Mouse (Mus musculus): Measurements from ENCODE around the gene Uap1. TPM values are rescaled to one million over a fixed set of nuclear protein-coding genes. Genes with fewer than 3 reads are reported as not detected.

Uap1 gene
- 24.4 and 28.0 TPM in 2 replicates for polyA plus RNA-seq (2012; ENCODE audit: insufficient read depth, insufficient read length, missing spikeins)

DNA sequence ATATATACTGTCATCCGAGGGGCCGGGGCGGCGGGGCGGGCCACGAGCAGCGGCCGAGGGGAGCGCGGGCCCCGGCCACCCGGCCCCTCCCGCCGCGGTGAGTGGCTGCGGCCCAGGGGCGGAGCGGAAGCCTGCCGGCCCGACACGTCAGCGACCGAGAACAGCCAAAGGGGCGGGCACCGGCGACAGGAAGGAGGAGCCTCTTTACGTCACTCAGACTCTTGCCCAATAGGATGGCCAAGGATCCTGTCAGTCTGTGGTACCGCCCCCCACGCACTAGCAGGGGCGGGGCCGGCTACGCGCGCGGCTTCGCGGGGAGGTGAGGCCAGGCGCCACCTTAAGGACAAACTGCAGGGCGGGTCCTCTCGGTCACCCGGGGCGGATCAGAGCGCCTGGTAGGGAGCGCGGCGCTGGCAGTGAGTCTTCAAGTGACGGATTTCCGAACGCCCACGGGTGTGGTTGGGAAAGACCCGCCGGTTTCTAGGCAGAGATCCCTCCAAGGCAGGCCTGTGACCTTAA, at the start of gene Uap1:
Uap1 (minus strand) TSS at position 144 of the 519 bp plus-strand sequence.
- peak within 1 kb of the TSS; percentile 95 for H3K4me3 ChIP-seq (ENCODE audit: insufficient read depth, low read length)
- H3K4me1 ChIP-seq (ENCODE audit: control insufficient read depth, insufficient read depth, low read length) = peaks cover 11% of the 10 kb centered on the region; the same call in 1 of the 2 replicates
- H3K27ac ChIP-seq (ENCODE audit: insufficient read depth, low read depth, low read length) = peak within 1 kb of the TSS; percentile 79
- TF ChIP-seq POLR2A (IDR thresholded peaks at IDR 0.05; ENCODE audit: borderline replicate concordance, low read depth, low read length) = no peak
- TF ChIP-seq CTCF (IDR thresholded peaks at IDR 0.05; ENCODE audit: low read depth, low read length) = no peak

DNA sequence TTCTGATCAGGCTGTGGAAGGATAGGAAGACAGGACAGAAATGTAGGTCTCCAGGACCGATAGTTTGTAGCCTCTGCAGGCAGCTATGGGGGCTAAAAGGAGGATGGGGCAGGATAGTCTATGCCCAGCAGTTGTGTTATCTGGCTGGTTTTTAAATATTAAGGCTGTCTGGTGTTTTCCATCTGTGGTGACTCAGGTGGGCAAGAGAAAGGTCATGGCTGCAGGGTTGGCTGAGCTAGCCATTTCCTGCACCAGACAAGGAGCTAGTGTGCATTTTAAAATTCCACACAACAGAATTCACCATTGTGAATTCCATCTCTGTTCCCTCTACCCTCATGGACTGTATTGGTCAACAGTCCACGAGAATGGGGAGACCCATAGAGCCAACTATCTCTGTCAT, 48.5 kb upstream of the Uap1 start:
- H3K27ac ChIP-seq (ENCODE audit: insufficient read depth, low read depth, low read length) = no peak overlapping the region
- no peak overlapping the region for H3K4me3 ChIP-seq (ENCODE audit: insufficient read depth, low read length)
- TF ChIP-seq CTCF (IDR thresholded peaks at IDR 0.05; ENCODE audit: low read depth, low read length) (no peak), POLR2A (IDR thresholded peaks at IDR 0.05; ENCODE audit: borderline replicate concordance, low read depth, low read length) (no peak)
- H3K4me1 ChIP-seq (ENCODE audit: control insufficient read depth, insufficient read depth, low read length) = no peaks in the 10 kb centered on the region

- Histone ChIP-seq H3K27ac (ENCODE audit: insufficient read depth, low read depth, low read length) (no peak overlapping the region), H3K4me3 (ENCODE audit: insufficient read depth, low read length) (no peak overlapping the region), H3K4me1 (ENCODE audit: control insufficient read depth, insufficient read depth, low read length) (no peaks in the 10 kb centered on the region)
- TF ChIP-seq CTCF (IDR thresholded peaks at IDR 0.05; ENCODE audit: low read depth, low read length) = no peak
- TF ChIP-seq POLR2A (IDR thresholded peaks at IDR 0.05; ENCODE audit: borderline replicate concordance, low read depth, low read length) = no peak
Observed at GRCm38 (mm10) chr1:170220351-170220750, 45.6 kb upstream of the Uap1 start.

DNA sequence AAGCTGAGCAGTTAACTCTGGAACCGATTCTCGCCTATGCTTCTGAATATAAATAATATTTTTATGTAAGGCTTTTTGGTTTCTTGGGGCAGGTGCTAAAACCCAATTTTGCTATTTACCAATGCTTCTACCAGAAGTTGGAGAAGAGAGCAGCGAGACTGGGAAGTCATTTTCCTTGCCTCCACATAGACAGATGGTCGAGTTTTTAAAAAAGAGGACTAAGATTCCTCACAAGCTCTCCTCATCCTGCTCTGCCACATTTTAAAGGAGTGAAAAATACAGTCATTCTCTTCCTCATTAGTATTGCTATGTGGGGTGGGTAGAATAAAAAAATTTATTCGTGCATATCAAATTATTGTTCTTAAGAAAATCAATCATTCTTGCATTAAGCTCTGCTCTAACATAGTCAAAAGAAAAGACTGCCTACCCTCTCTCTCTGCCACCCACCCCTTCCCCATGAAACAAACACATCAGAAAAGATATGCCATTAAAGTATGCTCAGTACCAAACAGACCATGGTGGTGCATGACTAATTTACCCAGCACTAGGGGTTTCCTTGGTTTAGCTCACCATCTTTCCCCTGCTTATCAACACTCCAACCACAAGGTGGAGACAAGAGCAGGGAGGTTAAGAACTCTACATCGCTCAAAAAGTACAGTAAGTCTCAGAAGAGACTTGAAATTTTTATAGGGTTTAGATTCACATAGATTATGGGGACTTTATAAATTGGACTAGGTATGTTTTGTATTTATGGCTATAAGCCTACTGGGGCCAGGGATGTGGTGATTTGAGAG, 43.5 kb upstream of the Uap1 start:
- H3K4me1 ChIP-seq (ENCODE audit: control insufficient read depth, insufficient read depth, low read length) = peaks cover 3% of the 10 kb centered on the region
- no peak overlapping the region for H3K27ac ChIP-seq (ENCODE audit: insufficient read depth, low read depth, low read length)
- H3K4me3 ChIP-seq (ENCODE audit: insufficient read depth, low read length) = no peak overlapping the region
- TF ChIP-seq CTCF (IDR thresholded peaks at IDR 0.05; ENCODE audit: low read depth, low read length) (no peak), POLR2A (IDR thresholded peaks at IDR 0.05; ENCODE audit: borderline replicate concordance, low read depth, low read length) (no peak)

DNA sequence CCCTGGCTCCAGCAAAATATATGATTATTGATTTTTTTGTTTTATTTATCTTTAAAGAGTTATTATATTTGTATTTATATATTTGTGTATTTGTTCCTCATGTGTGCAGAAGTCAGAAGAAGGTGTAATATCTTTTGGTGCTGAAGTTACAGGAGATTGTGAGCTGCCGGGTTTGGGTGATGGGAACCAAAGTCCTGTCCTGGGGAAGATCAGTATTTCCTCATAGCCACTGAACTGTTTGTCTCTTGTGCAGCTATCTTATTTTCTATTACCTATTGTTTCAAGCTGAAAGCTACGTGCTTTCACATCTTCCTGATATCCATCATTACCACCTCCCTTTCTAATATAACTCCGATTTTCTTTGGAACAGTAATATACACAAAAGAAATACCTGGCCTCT, 40.8 kb upstream of the Uap1 start:
- TF ChIP-seq POLR2A (IDR thresholded peaks at IDR 0.05; ENCODE audit: borderline replicate concordance, low read depth, low read length) = no peak
- no peak for TF ChIP-seq CTCF (IDR thresholded peaks at IDR 0.05; ENCODE audit: low read depth, low read length)
- H3K27ac ChIP-seq (ENCODE audit: insufficient read depth, low read depth, low read length) = no peak overlapping the region
- peak overlapping the region; percentile 77; the same call in 1 of the 2 replicates for H3K4me3 ChIP-seq (ENCODE audit: insufficient read depth, low read length)
- H3K4me1 ChIP-seq (ENCODE audit: control insufficient read depth, insufficient read depth, low read length) = peaks cover 5% of the 10 kb centered on the region

DNA sequence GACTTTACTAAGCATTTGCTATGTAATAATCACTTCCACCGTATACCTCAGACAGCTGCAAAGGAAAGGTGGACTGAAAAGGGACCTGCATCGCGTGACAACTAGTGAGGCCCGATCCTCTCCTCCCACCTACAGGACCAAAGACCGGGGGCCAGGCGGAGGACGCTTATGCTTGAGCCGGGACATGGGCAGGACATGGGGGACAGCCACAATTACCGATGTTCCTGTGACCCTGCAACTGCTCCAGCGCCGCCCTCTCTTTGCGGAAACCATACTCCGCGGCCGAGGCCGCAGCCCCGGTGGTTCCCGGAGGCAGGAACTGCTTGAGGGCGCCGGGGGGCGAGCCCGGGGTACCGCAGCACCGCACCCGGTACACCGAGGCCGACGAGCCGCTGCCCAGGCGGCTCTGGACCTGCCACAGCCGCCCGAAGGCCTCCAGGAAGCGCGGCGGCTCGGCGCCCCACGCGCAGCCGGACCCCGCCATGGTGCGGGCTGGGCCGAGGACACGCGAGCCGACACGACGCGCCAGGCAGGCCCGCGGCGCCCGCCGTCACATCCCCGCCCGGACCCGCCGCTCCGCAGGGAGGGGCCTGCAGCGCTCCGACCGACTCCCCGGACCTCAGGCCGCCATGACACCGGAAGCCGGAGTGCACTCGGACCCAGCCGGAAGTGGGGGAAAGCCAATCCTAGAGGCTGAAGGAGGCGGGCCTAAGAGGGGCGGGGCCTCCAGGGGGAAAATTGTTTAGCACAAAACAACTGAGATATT, 40.2 kb upstream of the Uap1 start, which contains the start of gene Uhmk1:
Uhmk1 (minus strand) TSS at position 641 of the 766 bp plus-strand sequence.
- TF ChIP-seq POLR2A (IDR thresholded peaks at IDR 0.05; ENCODE audit: borderline replicate concordance, low read depth, low read length) (no peak), CTCF (IDR thresholded peaks at IDR 0.05; ENCODE audit: low read depth, low read length) (no peak)
- Histone ChIP-seq H3K4me3 (ENCODE audit: insufficient read depth, low read length) (peak within 1 kb of the TSS; percentile 77), H3K4me1 (ENCODE audit: control insufficient read depth, insufficient read depth, low read length) (peaks cover 5% of the 10 kb centered on the region), H3K27ac (ENCODE audit: insufficient read depth, low read depth, low read length) (peak within 1 kb of the TSS; percentile 44)

GRCm38 (mm10) chr1:170214383-170214756, 39.6 kb upstream of the Uap1 start:
- Histone ChIP-seq H3K27ac (ENCODE audit: insufficient read depth, low read depth, low read length) (peak overlapping the region; percentile 44; the same call in 1 of the 2 replicates), H3K4me3 (ENCODE audit: insufficient read depth, low read length) (peak overlapping the region; percentile 77), H3K4me1 (ENCODE audit: control insufficient read depth, insufficient read depth, low read length) (peaks cover 7% of the 10 kb centered on the region)
- no peak for TF ChIP-seq POLR2A (IDR thresholded peaks at IDR 0.05; ENCODE audit: borderline replicate concordance, low read depth, low read length)
- TF ChIP-seq CTCF (IDR thresholded peaks at IDR 0.05; ENCODE audit: low read depth, low read length) = no peak

DNA sequence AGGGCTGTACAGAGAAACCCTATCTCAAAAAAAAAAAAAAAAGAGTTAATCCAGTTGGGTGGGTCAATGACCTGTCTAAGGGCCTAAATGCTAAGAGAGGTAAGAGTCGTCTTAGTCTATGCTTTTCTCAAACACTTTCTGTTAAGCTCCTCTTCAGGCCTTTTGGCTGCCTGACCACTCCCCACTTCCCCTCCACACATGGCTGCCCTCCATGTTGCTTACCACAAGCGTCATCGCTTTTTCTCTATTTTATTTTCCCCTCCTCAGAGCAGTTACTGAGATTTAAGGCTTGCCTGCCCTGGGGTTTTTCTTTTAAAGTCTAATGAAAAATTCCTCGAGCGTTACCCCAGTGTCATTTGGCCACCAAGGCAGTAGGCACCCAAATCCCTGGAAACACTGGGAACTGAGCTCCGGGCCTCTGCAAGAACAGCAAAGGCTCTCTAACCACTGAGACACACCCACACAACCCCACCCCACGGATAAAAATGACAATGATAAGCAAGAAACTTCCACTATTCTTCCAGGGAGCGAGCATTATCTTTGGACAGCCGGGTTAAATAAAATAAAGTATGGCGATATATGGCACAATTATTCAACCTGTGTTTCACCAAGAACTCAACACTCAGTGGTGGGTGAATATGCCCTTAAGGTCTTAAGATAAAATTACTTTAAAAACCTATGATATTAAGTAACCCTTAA, 38.6 kb upstream of the Uap1 start:
- TF ChIP-seq CTCF (IDR thresholded peaks at IDR 0.05; ENCODE audit: low read depth, low read length) = no peak
- no peak for TF ChIP-seq POLR2A (IDR thresholded peaks at IDR 0.05; ENCODE audit: borderline replicate concordance, low read depth, low read length)
- H3K4me3 ChIP-seq (ENCODE audit: insufficient read depth, low read length) = no peak overlapping the region
- H3K27ac ChIP-seq (ENCODE audit: insufficient read depth, low read depth, low read length) = no peak overlapping the region
- H3K4me1 ChIP-seq (ENCODE audit: control insufficient read depth, insufficient read depth, low read length) = peaks cover 7% of the 10 kb centered on the region

DNA sequence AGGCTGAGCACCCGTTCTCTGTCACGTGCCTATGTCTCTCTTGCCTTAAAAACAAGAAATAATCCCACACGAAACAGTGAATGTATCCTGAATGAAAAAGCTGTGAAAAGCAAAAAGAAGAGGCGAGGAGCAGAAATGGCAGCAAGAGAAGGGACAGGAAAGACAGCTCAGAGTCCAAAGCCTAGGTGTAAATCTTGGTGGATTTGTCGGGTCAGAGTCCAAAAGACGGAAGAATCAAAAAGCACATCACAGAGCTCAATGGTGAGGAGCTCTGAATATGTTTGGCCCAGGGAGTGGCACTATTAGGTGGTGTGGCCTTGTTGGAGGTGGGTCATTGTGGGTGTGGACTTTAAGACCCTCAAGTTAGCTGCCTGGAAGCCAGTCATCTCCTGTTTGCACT, 31.6 kb upstream of the Uap1 start:
- H3K4me1 ChIP-seq (ENCODE audit: control insufficient read depth, insufficient read depth, low read length) = peaks cover 4% of the 10 kb centered on the region
- no peak for TF ChIP-seq CTCF (IDR thresholded peaks at IDR 0.05; ENCODE audit: low read depth, low read length)
- no peak for TF ChIP-seq POLR2A (IDR thresholded peaks at IDR 0.05; ENCODE audit: borderline replicate concordance, low read depth, low read length)
- no peak overlapping the region for H3K27ac ChIP-seq (ENCODE audit: insufficient read depth, low read depth, low read length)
- H3K4me3 ChIP-seq (ENCODE audit: insufficient read depth, low read length) = no peak overlapping the region
